Mouse (Mus musculus) layer of hippocampus, adult 9-11 months (tissue): Measurements from ENCODE around the gene 2200002J24Rik.
A peak's percentile ranks its signal among the peaks of the same experiment; 100 is the strongest.

Experiments
- DNase-seq: peaks from one replicate; pipeline ENCODE4 v3.0.0; 2022

The 2200002J24Rik gene

GRCm38 (mm10) chr7:30698589-30698988 lies at the start of gene 2200002J24Rik:
2200002J24Rik (plus strand) TSS chr7:30698926.
- no peak for DNase-seq

GRCm38 (mm10) chr7:30649591-30650540 lies 48.9 kb upstream of the 2200002J24Rik start, which contains the start of gene Rbm42:
Rbm42 (minus strand) TSS chr7:30650317.
- peak; percentile 99 for DNase-seq

GRCm38 (mm10) chr7:30664529-30665200 lies 34.1 kb upstream of the 2200002J24Rik start, which contains the start of gene Haus5:
Haus5 (minus strand) TSS chr7:30664994.
- peak; percentile 92 for DNase-seq

- DNase-seq: no peak
Measured at GRCm38 (mm10) chr7:30665321-30665720, 33.4 kb upstream of the 2200002J24Rik start.

- DNase-seq: no peak
Measured at GRCm38 (mm10) chr7:30669229-30669628, 29.5 kb upstream of the 2200002J24Rik start.

- DNase-seq: no peak
Measured at GRCm38 (mm10) chr7:30671480-30671879, 27.2 kb upstream of the 2200002J24Rik start, which contains the start of gene Pmis2. Pmis2 (minus strand) TSS chr7:30671605.

GRCm38 (mm10) chr7:30678263-30678975 lies 20.3 kb upstream of the 2200002J24Rik start:
- DNase-seq: no peak

- no peak for DNase-seq
Measured at GRCm38 (mm10) chr7:30681897-30682296, 16.8 kb upstream of the 2200002J24Rik start.

GRCm38 (mm10) chr7:30683425-30683824 lies 15.3 kb upstream of the 2200002J24Rik start:
- DNase-seq: no peak

- DNase-seq: no peak
Measured at GRCm38 (mm10) chr7:30688325-30688724, 10.4 kb upstream of the 2200002J24Rik start.

- no peak for DNase-seq
Measured at GRCm38 (mm10) chr7:30698101-30698500, 625 bp upstream of the 2200002J24Rik start.

- no peak for DNase-seq
Measured at GRCm38 (mm10) chr7:30706214-30706882, 7.6 kb downstream of the 2200002J24Rik start.

- DNase-seq: no peak
Measured at GRCm38 (mm10) chr7:30707441-30707840, 8.7 kb downstream of the 2200002J24Rik start.

- DNase-seq: no peak
Measured at GRCm38 (mm10) chr7:30711942-30712341, 13.2 kb downstream of the 2200002J24Rik start, which contains the start of gene Atp4a. Atp4a (plus strand) TSS chr7:30712209.

GRCm38 (mm10) chr7:30717006-30717715 lies 18.4 kb downstream of the 2200002J24Rik start:
- peak; percentile 66 for DNase-seq

- no peak for DNase-seq
Measured at GRCm38 (mm10) chr7:30717716-30718046, 19.0 kb downstream of the 2200002J24Rik start.

GRCm38 (mm10) chr7:30719669-30720068 lies 20.9 kb downstream of the 2200002J24Rik start:
- DNase-seq: no peak

- DNase-seq: no peak
Measured at GRCm38 (mm10) chr7:30721286-30721685, 22.6 kb downstream of the 2200002J24Rik start.

- no peak for DNase-seq
Measured at GRCm38 (mm10) chr7:30723274-30723953, 24.7 kb downstream of the 2200002J24Rik start.

GRCm38 (mm10) chr7:30728214-30728613 lies 29.5 kb downstream of the 2200002J24Rik start:
- DNase-seq: no peak
